Mouse (Mus musculus): ENCODE measurements around the gene Ubn2.
"Not testable (repeated sequence)": the region's sequence is repeated elsewhere in the genome, so short reads cannot be mapped to it uniquely, and the experiment has no call there.

The Ubn2 gene

GRCm38 (mm10) chr6:38534640-38535365 lies 101.1 kb downstream of the Ubn2 start:
- DNase-seq = peak; percentile 99 to 100

- no peak for DNase-seq
These were observed 101.6 kb downstream of the Ubn2 start for GRCm38 (mm10) chr6:38535366-38535690.

DNA sequence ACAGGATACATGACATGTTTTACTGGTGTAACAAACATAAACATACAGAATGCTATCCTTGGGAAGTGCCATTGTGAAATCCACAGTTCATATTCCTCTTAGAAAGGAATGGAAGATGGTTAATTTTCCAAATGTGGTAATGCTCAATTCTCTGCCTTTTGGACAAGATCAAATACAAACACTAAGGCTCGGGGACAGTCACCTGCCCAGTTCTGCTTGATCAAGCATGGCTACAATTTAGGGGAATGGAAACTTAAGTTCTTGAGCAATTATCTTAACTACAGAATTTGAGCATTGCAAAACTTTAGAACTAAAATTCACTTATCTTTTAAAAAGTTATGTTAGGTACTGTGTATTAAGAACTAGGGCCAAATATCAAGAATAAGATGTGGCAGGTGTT lies 102.0 kb downstream of the Ubn2 start:
- DNase-seq = no peak

- DNase-seq = not testable (repeated sequence)
These were observed 110.4 kb downstream of the Ubn2 start for GRCm38 (mm10) chr6:38544141-38544540.

GRCm38 (mm10) chr6:38547005-38547404 lies 113.3 kb downstream of the Ubn2 start:
- DNase-seq = not testable (repeated sequence)

GRCm38 (mm10) chr6:38547707-38548106 lies 114.0 kb downstream of the Ubn2 start:
- no peak for DNase-seq

GRCm38 (mm10) chr6:38548595-38548994 lies 114.8 kb downstream of the Ubn2 start:
- not testable (repeated sequence) for DNase-seq

- not testable (repeated sequence) for DNase-seq
These were observed 116.1 kb downstream of the Ubn2 start for GRCm38 (mm10) chr6:38549840-38550239.

DNA sequence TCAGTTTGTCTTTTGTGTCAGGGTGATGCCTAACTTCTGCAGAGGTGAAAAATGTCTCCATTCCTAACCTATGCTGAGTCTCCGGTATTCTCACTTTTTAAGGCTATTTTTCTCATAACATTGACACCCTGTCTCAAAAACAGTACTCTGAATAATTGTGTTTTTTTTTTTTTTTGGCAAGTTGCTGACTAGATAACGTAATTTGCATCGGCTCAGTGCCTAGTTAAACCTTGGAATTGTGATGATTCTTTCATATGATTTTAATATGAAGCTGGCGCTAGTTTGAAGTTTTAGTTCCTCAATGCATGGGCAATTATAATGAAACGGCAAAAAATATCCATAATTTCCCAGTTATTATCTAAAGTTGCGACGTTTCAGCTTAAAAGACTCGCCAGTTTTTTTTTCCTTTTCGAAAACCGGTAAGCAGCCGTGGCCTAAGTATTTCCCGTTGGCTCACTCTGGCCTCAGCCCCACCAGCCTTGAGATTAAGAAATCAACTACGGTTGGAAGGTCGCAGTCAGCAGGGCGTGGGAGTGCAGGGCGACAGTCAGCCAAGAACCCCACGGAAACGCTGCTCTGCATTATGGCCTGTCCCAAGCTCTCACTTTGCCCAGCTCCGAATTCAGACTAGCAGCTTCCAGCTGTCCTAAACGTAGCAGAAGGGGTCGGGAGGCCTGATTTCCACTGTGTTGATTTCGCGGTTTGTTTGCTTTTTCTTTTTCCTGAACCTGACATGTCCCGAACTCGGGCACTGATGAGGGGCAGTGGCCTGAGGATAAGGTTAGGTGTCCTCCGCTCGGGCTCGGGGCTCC lies 116.7 kb downstream of the Ubn2 start:
- DNase-seq = peak; percentile 74 to 86

DNA sequence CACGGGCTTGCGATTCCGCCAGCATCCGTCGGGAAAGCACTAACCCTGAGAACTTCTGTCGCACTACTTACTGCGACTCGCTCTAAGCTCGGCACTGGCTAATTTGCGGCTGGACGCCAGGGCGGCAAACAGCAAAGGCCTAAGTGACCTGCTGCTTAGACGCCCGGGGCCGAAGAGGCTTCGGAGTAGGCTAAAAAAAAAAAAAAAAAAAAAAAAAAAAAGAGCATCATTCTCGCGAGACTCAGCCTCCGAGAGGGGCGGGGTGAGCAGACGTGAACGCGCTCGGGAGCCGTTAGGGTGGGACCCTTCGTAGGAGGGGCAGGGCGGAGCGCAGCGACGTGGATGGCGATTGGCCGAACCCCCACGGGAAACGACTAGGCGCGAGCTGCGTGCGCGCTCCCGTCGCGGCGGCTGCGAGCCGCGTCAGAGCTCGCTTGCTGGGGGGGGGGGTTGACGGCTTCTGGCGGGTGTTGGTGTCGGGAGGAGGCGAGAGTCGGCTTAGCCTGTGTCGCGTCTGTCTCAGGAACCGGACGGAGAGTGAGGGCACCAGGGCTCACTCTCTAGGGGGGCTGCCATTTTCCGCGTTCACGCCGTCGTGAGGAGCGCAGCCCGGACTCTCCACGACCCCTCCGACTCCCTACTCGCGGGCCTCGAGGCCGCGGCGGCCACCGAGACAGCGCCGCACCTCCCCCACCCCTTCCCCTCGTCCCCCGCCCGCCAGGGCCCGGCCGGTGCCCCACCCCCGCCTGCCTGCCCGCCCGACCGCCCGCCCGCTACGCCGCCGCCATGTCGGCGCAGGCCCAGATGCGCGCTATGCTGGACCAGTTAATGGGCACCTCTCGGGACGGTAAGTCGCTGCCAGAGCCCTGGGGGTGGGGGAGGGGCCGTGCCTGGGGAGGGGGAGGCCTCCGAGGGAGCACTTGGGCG lies 117.6 kb downstream of the Ubn2 start, which contains the start of gene Luc7l2:
Luc7l2 (plus strand) TSS at position 273 of the 927 bp plus-strand sequence.
- DNase-seq = peak; percentile 96 to 98

DNA sequence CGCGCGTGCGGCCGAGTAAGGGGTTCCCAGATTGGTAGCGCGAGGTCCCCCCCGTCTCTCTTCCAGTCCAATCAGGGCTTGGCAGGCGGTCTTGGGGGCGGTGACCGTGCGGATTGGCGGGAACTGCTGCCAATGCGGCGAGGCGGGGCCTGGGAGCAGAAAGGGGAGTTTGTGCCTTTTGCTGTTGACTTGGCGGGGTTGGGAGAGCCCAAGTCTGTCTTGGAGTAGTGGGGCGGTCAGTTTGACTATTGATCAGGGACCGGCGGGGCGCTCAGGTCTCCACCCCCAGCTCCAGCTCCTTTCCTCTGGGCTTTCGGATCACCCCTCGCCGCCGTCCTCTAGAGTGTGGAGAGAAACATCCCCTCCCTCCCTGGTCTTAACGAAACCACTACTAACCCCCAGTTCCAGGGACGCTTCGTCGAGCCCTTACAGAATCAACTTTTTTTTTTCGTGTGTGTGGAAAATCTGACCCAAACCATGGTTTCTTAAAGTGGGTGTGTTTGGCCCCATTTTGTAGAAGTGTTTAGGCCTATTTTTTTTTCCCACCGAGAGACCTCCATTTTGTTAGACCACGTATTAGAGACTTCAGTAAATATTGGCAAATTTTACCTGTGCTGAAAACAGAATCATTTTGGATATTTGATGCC lies 118.4 kb downstream of the Ubn2 start:
- DNase-seq = peak; percentile 99

DNA sequence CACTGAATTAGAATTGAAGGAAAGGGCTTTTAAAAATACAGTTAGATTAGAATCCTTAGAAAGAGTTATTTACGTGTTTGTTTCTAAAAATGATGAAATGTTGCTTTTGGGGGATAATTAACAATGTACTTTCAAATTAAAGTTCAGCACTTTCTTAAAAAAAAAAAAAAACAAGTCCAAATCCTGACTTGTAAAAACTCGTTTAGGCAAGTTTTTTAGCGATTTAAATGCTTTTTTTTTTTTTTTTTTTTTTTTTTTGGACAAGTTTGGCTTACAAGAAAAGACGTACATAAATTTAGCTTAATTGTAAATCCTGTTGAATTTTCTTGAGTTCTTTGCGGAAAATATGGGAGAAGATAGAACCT lies 118.9 kb downstream of the Ubn2 start:
- DNase-seq = no peak

All from kidney, postnatal 4 days (tissue).